Mouse (Mus musculus) lung, postnatal 0 days (tissue): ENCODE data around the gene Sar1a.

ENCODE experiments used
- CTCF ChIP-seq: IDR thresholded peaks from 2 replicates; pipeline ENCODE4 v1.5.1; 2016; ENCODE audit warnings: antibody characterized with exemption, mild to moderate bottlenecking
- EP300 ChIP-seq: IDR thresholded peaks from 2 replicates; pipeline ENCODE4 v1.6.1; 2016; ENCODE audit warnings: antibody characterized with exemption, mild to moderate bottlenecking, control low read depth

DNA sequence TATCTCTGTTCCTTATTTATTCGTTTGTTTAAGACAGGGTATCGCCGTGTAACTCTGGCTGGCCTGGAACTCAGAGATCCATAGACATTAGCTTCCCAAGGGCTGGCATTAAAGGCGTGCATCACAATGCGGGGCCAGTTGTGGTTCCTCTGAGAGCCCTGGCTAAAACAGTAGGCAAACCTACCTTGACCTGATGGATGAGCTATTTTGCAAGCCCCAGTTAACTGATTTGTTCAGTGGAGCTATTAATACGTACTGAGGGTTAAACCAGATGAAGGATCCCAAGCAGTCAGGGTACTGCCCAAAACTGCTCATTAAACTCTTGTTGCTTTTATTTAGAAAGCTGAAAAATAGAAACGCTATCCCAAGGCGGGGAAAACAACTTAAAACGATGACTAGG is 554 bp upstream of the Sar1a start:
- TF ChIP-seq CTCF (no peak), EP300 (no peak)
